Mouse (Mus musculus): ENCODE data around the gene Mpv17. TPM values are rescaled to one million over a fixed set of nuclear protein-coding genes. Genes with fewer than 3 reads are reported as not detected.

Gene Mpv17
- 98.9 and 111 TPM in 2 replicates for polyA plus RNA-seq (2014; fragmentation: Nextera tagmentation; extraction: Ambion mirVana)

GRCm38 (mm10) chr5:31154152-31154553 is at the start of gene Mpv17:
Gene Mpv17, minus strand, starts transcription at chr5:31154251.
- Histone ChIP-seq H3K9me3 (ENCODE audit: control insufficient read depth, low read length) (no peaks in the 10 kb centered on the region), H3K27ac (replicated peaks in 1 of 2; ENCODE audit: control insufficient read depth in 1 of 2, insufficient read depth in 1 of 2, low read depth in 2 of 2, low read length in 2 of 2) (peak within 1 kb of the TSS; percentile 6 to 69; a peak in 3 of 4 replicates), H3K4me2 (ENCODE audit: low read length) (peak within 1 kb of the TSS; percentile 94), H3K36me3 (ENCODE audit: control insufficient read depth, insufficient read depth, low read length) (peaks cover 47% of the 10 kb centered on the region), H3K27me3 (ENCODE audit: control insufficient read depth, insufficient read depth, low read length) (no peaks in the 10 kb centered on the region), H3K4me3 (ENCODE audit: control insufficient read depth in 1 of 2, insufficient read depth in 1 of 2, low read depth in 1 of 2, low read length in 2 of 2) (peak within 1 kb of the TSS; percentile 59 to 62), H3K4me1 (ENCODE audit: control insufficient read depth in 2 of 2, insufficient read depth in 2 of 2, low read length in 2 of 2) (peaks cover 5 to 12% of the 10 kb centered on the region in 2 experiments; a peak in 3 of 4 replicates), H3K9ac (ENCODE audit: low read length) (peak within 1 kb of the TSS; percentile 81)
- under 1% methylated on average over 19 of the region's 19 CpGs for WGBS
- peak; percentile 87 for ATAC-seq (ENCODE audit: insufficient number of reproducible peaks, insufficient read depth, low FRiP score, low read depth)

GRCm38 (mm10) chr5:31202933-31203332 is 48.9 kb upstream of the Mpv17 start:
- Histone ChIP-seq H3K9ac (ENCODE audit: low read length) (no peak overlapping the region; the same call in 1 of the 2 replicates), H3K4me1 (ENCODE audit: control insufficient read depth in 2 of 2, insufficient read depth in 2 of 2, low read length in 2 of 2) (peaks cover 5 to 15% of the 10 kb centered on the region in 2 experiments; a peak in 2 of 4 replicates), H3K27me3 (ENCODE audit: control insufficient read depth, insufficient read depth, low read length) (no peaks in the 10 kb centered on the region), H3K9me3 (ENCODE audit: control insufficient read depth, low read length) (peaks cover 6% of the 10 kb centered on the region), H3K4me3 (ENCODE audit: control insufficient read depth in 1 of 2, insufficient read depth in 1 of 2, low read depth in 1 of 2, low read length in 2 of 2) (peak overlapping the region; percentile 60 to 86; a peak in 2 of 4 replicates), H3K27ac (replicated peaks in 1 of 2; ENCODE audit: control insufficient read depth in 1 of 2, insufficient read depth in 1 of 2, low read depth in 2 of 2, low read length in 2 of 2) (peak overlapping the region in 1 of 2 experiments; percentile 86; a peak in 1 of 4 replicates), H3K4me2 (ENCODE audit: low read length) (peak overlapping the region; percentile 77), H3K36me3 (ENCODE audit: control insufficient read depth, insufficient read depth, low read length) (peaks cover 82% of the 10 kb centered on the region)
- 89% methylated on average over 7 of the region's 7 CpGs for WGBS
- ATAC-seq (ENCODE audit: insufficient number of reproducible peaks, insufficient read depth, low FRiP score, low read depth), result no peak

GRCm38 (mm10) chr5:31201742-31202590 is 47.9 kb upstream of the Mpv17 start, which contains the start of gene Zfp513:
Gene Zfp513, minus strand, starts transcription at chr5:31202303.
- Histone ChIP-seq H3K36me3 (ENCODE audit: control insufficient read depth, insufficient read depth, low read length) (peaks cover 82% of the 10 kb centered on the region), H3K4me1 (ENCODE audit: control insufficient read depth in 2 of 2, insufficient read depth in 2 of 2, low read length in 2 of 2) (peaks cover 5 to 15% of the 10 kb centered on the region in 2 experiments; a peak in 2 of 4 replicates), H3K9me3 (ENCODE audit: control insufficient read depth, low read length) (peaks cover 6% of the 10 kb centered on the region), H3K4me2 (ENCODE audit: low read length) (peak within 1 kb of the TSS; percentile 90), H3K27me3 (ENCODE audit: control insufficient read depth, insufficient read depth, low read length) (no peaks in the 10 kb centered on the region), H3K9ac (ENCODE audit: low read length) (peak within 1 kb of the TSS; percentile 90), H3K27ac (replicated peaks in 1 of 2; ENCODE audit: control insufficient read depth in 1 of 2, insufficient read depth in 1 of 2, low read depth in 2 of 2, low read length in 2 of 2) (peak within 1 kb of the TSS; percentile 79 to 86), H3K4me3 (ENCODE audit: control insufficient read depth in 1 of 2, insufficient read depth in 1 of 2, low read depth in 1 of 2, low read length in 2 of 2) (peak within 1 kb of the TSS; percentile 72 to 86)
- WGBS, result under 1% methylated on average over 53 of the region's 53 CpGs
- peak; percentile 94 for ATAC-seq (ENCODE audit: insufficient number of reproducible peaks, insufficient read depth, low FRiP score, low read depth)

GRCm38 (mm10) chr5:31201042-31201741 is 47.1 kb upstream of the Mpv17 start:
- no peaks in the 10 kb centered on the region for H3K27me3 ChIP-seq (ENCODE audit: control insufficient read depth, insufficient read depth, low read length)
- peaks cover 6% of the 10 kb centered on the region for H3K9me3 ChIP-seq (ENCODE audit: control insufficient read depth, low read length)
- no peak for ATAC-seq (ENCODE audit: insufficient number of reproducible peaks, insufficient read depth, low FRiP score, low read depth)
- peaks cover 5 to 15% of the 10 kb centered on the region in 2 experiments; a peak in 2 of 4 replicates for H3K4me1 ChIP-seq (ENCODE audit: control insufficient read depth in 2 of 2, insufficient read depth in 2 of 2, low read length in 2 of 2)
- H3K36me3 ChIP-seq (ENCODE audit: control insufficient read depth, insufficient read depth, low read length), result peaks cover 83% of the 10 kb centered on the region
- H3K4me2 ChIP-seq (ENCODE audit: low read length), result peak overlapping the region; percentile 90
- H3K4me3 ChIP-seq (ENCODE audit: control insufficient read depth in 1 of 2, insufficient read depth in 1 of 2, low read depth in 1 of 2, low read length in 2 of 2), result peak overlapping the region; percentile 72 to 86
- WGBS, result 19% methylated on average over 13 of the region's 13 CpGs
- H3K27ac ChIP-seq (replicated peaks in 1 of 2; ENCODE audit: control insufficient read depth in 1 of 2, insufficient read depth in 1 of 2, low read depth in 2 of 2, low read length in 2 of 2), result peak overlapping the region; percentile 36 to 86
- H3K9ac ChIP-seq (ENCODE audit: low read length), result peak overlapping the region; percentile 90

- Histone ChIP-seq H3K36me3 (ENCODE audit: control insufficient read depth, insufficient read depth, low read length) (peaks cover 84% of the 10 kb centered on the region), H3K9ac (ENCODE audit: low read length) (no peak overlapping the region; the same call in 1 of the 2 replicates), H3K4me3 (ENCODE audit: control insufficient read depth in 1 of 2, insufficient read depth in 1 of 2, low read depth in 1 of 2, low read length in 2 of 2) (no peak overlapping the region; a peak in 1 of 4 replicates), H3K9me3 (ENCODE audit: control insufficient read depth, low read length) (peaks cover 6% of the 10 kb centered on the region), H3K27me3 (ENCODE audit: control insufficient read depth, insufficient read depth, low read length) (no peaks in the 10 kb centered on the region), H3K27ac (replicated peaks in 1 of 2; ENCODE audit: control insufficient read depth in 1 of 2, insufficient read depth in 1 of 2, low read depth in 2 of 2, low read length in 2 of 2) (no peak overlapping the region), H3K4me2 (ENCODE audit: low read length) (0 out of 2 replicates have a peak overlapping the region, but pooled peaks have one; percentile 90), H3K4me1 (ENCODE audit: control insufficient read depth in 2 of 2, insufficient read depth in 2 of 2, low read length in 2 of 2) (peaks cover 5 to 15% of the 10 kb centered on the region in 2 experiments; a peak in 2 of 4 replicates)
- ATAC-seq (ENCODE audit: insufficient number of reproducible peaks, insufficient read depth, low FRiP score, low read depth), result no peak
- 88% methylated on average over 27 of the region's 27 CpGs for WGBS
Measured at GRCm38 (mm10) chr5:31200327-31200768, 46.3 kb upstream of the Mpv17 start.

GRCm38 (mm10) chr5:31199893-31200292 is 45.8 kb upstream of the Mpv17 start:
- Histone ChIP-seq H3K4me1 (ENCODE audit: control insufficient read depth in 2 of 2, insufficient read depth in 2 of 2, low read length in 2 of 2) (peaks cover 5 to 15% of the 10 kb centered on the region in 2 experiments; a peak in 2 of 4 replicates), H3K9me3 (ENCODE audit: control insufficient read depth, low read length) (peaks cover 6% of the 10 kb centered on the region), H3K9ac (ENCODE audit: low read length) (no peak overlapping the region), H3K36me3 (ENCODE audit: control insufficient read depth, insufficient read depth, low read length) (peaks cover 84% of the 10 kb centered on the region), H3K27me3 (ENCODE audit: control insufficient read depth, insufficient read depth, low read length) (no peaks in the 10 kb centered on the region), H3K27ac (replicated peaks in 1 of 2; ENCODE audit: control insufficient read depth in 1 of 2, insufficient read depth in 1 of 2, low read depth in 2 of 2, low read length in 2 of 2) (no peak overlapping the region), H3K4me2 (ENCODE audit: low read length) (no peak overlapping the region), H3K4me3 (ENCODE audit: control insufficient read depth in 1 of 2, insufficient read depth in 1 of 2, low read depth in 1 of 2, low read length in 2 of 2) (no peak overlapping the region)
- WGBS, result 90% methylated on average over 9 of the region's 9 CpGs
- ATAC-seq (ENCODE audit: insufficient number of reproducible peaks, insufficient read depth, low FRiP score, low read depth), result no peak

- ATAC-seq (ENCODE audit: insufficient number of reproducible peaks, insufficient read depth, low FRiP score, low read depth), result no peak
Measured at GRCm38 (mm10) chr5:31199321-31199892, 45.4 kb upstream of the Mpv17 start.

More at GRCm38 (mm10) chr5:31199321-31199892, 45.4 kb upstream of the Mpv17 start:
- no peak overlapping the region for H3K4me3 ChIP-seq (ENCODE audit: control insufficient read depth in 1 of 2, insufficient read depth in 1 of 2, low read depth in 1 of 2, low read length in 2 of 2)
- peaks cover 5 to 16% of the 10 kb centered on the region in 2 experiments; a peak in 3 of 4 replicates for H3K4me1 ChIP-seq (ENCODE audit: control insufficient read depth in 2 of 2, insufficient read depth in 2 of 2, low read length in 2 of 2)
- H3K27ac ChIP-seq (replicated peaks in 1 of 2; ENCODE audit: control insufficient read depth in 1 of 2, insufficient read depth in 1 of 2, low read depth in 2 of 2, low read length in 2 of 2), result no peak overlapping the region
- WGBS, result 89% methylated on average over 19 of the region's 19 CpGs
- peaks cover 6% of the 10 kb centered on the region for H3K9me3 ChIP-seq (ENCODE audit: control insufficient read depth, low read length)
- H3K9ac ChIP-seq (ENCODE audit: low read length), result no peak overlapping the region
- peaks cover 84% of the 10 kb centered on the region for H3K36me3 ChIP-seq (ENCODE audit: control insufficient read depth, insufficient read depth, low read length)
- H3K27me3 ChIP-seq (ENCODE audit: control insufficient read depth, insufficient read depth, low read length), result no peaks in the 10 kb centered on the region
- H3K4me2 ChIP-seq (ENCODE audit: low read length), result no peak overlapping the region
